ENCODE assay signal across 30 mouse cellular contexts in the genomic region with DNA sequence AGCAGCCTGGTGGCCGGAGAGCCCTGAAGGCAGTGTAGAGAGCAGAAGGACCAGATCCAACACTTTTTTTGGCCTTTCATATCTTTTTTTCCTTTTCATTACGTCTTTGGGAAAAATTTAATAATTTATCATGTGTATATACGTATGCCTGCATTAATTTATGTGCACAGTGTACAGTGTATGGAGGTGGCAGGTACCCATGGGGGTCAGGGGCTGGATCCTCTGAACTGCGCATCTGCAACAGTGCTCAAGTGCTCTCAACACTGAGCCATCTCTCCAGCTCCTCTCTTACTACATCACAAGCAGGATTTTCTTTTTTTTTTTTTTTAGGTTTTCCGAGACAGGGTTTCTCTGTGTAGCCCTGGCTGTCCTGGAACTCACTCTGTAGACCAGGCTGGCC.
"Had no signal": no experiment of that assay in that cellular context is flagged by ENCODE, and none has a peak within 500 bp of the region (broad histone marks: within the 10 kb centered on the region; RNA-seq: fewer than 3 reads in every experiment).

No protein-coding gene starts in this region.

- ATAC-seq: liver, embryonic 12.5 days; liver, postnatal 0 days; lung, postnatal 0 days; midbrain, embryonic 13.5 days; midbrain, embryonic 15.5 days; midbrain, embryonic 16.5 days had no signal

- H3K4me1 ChIP-seq: limb, embryonic 13.5 days; limb, embryonic 15.5 days; liver, embryonic 12.5 days; liver, embryonic 15.5 days; lung, embryonic 15.5 days; midbrain, embryonic 10.5 days; midbrain, embryonic 13.5 days; midbrain, embryonic 15.5 days; neural tube, embryonic 12.5 days; neural tube, embryonic 13.5 days had no signal

- H3K4me3 ChIP-seq: left cerebral cortex, adult 2 months; limb, embryonic 13.5 days; limb, embryonic 15.5 days; liver, embryonic 12.5 days; liver, embryonic 13.5 days; liver, embryonic 15.5 days; lung, embryonic 15.5 days; megakaryocyte, embryonic 14.5 days; midbrain, embryonic 10.5 days; midbrain, embryonic 13.5 days; midbrain, embryonic 15.5 days; myocyte; neural tube, embryonic 12.5 days; neural tube, embryonic 13.5 days had no signal

- H3K9me3 ChIP-seq: limb, embryonic 13.5 days; limb, embryonic 15.5 days; liver, embryonic 12.5 days; liver, embryonic 13.5 days; liver, embryonic 15.5 days; lung, embryonic 15.5 days; megakaryocyte, embryonic 14.5 days; midbrain, embryonic 10.5 days; midbrain, embryonic 13.5 days; midbrain, embryonic 15.5 days; neural tube, embryonic 12.5 days; neural tube, embryonic 13.5 days had no signal

- H3K27me3 ChIP-seq: limb, embryonic 13.5 days; limb, embryonic 15.5 days; liver, embryonic 12.5 days; liver, embryonic 13.5 days; liver, embryonic 15.5 days; lung, embryonic 15.5 days; megakaryocyte, embryonic 14.5 days; midbrain, embryonic 13.5 days; midbrain, embryonic 15.5 days; neural tube, embryonic 12.5 days; neural tube, embryonic 13.5 days had no signal

- H3K4me2 ChIP-seq: limb, embryonic 13.5 days; limb, embryonic 15.5 days; liver, embryonic 11.5 days; liver, embryonic 12.5 days; liver, embryonic 13.5 days; liver, embryonic 15.5 days; lung, embryonic 14.5 days; lung, embryonic 15.5 days; midbrain, embryonic 11.5 days; midbrain, embryonic 13.5 days; midbrain, embryonic 15.5 days; neural tube, embryonic 12.5 days; neural tube, embryonic 13.5 days had no signal

- H3K27ac ChIP-seq: left cerebral cortex, adult 2 months; limb, embryonic 13.5 days; limb, embryonic 15.5 days; liver, embryonic 12.5 days; liver, embryonic 13.5 days; liver, embryonic 14.5 days; liver, embryonic 15.5 days; lung, embryonic 15.5 days; macrophage; midbrain, embryonic 10.5 days; midbrain, embryonic 13.5 days; midbrain, embryonic 15.5 days; neural tube, embryonic 12.5 days; neural tube, embryonic 13.5 days had no signal

- H3K9ac ChIP-seq: limb, embryonic 13.5 days; limb, embryonic 15.5 days; liver, embryonic 12.5 days; liver, embryonic 13.5 days; liver, embryonic 14.5 days; liver, embryonic 15.5 days; liver, postnatal 0 days; lung, embryonic 14.5 days; lung, embryonic 15.5 days; midbrain, embryonic 13.5 days; midbrain, embryonic 15.5 days; neural tube, embryonic 12.5 days; neural tube, embryonic 13.5 days had no signal

- DNase-seq: left cerebral cortex, postnatal 4 days; liver; liver, embryonic 13.5 days; liver, postnatal 0 days; lung, adult 18-20 months; lung, adult 2 months; lung, embryonic 14.5 days; lung, postnatal 10 days; lung, postnatal 14 days; lung, postnatal 36 days; lung, postnatal 4 days had no signal
